Mouse (Mus musculus) CH12.LX (cell line): ENCODE measurements at regions not wholly inside any gene's neighbourhood (a gene's known extent, or its start where the extent isn't known, plus 50 kb on each side); places are given as distances from the start of the nearest gene placed in this dataset.

ENCODE experiments used
- DNase-seq: peaks from one replicate; pipeline ENCODE4 v3.0.0-alpha.2; 2013; ENCODE audit errors: extremely low read depth
- H3K27ac ChIP-seq: 2 replicates; pipeline ENCODE4 v1.5.1; 2012; ENCODE audit warnings: low read depth, mild to moderate bottlenecking, control low read depth, moderate library complexity; ENCODE audit not compliant: insufficient read depth
- H3K27me3 ChIP-seq: replicated peaks from 2 replicates; pipeline ENCODE3; 2012; ENCODE audit warnings: inconsistent platforms
- H3K36me3 ChIP-seq, 2 experiments: replicated peaks in 1 of 2; 2 replicates each; pipeline versions ENCODE3 to v1.6.1; 2012; ENCODE audit warnings: inconsistent platforms in 1 of 2, low read length in 1 of 2, mild to moderate bottlenecking in 1 of 2, mixed read lengths in 1 of 2, moderate library complexity in 1 of 2; ENCODE audit not compliant: control insufficient read depth in 1 of 2, insufficient read depth in 1 of 2
- H3K4me1 ChIP-seq, 2 experiments: 2 replicates each; pipeline ENCODE4 v1.6.1; 2012; ENCODE audit warnings: inconsistent platforms in 1 of 2, moderate library complexity in 1 of 2; ENCODE audit not compliant: insufficient read depth in 2 of 2, control insufficient read depth in 1 of 2
- H3K4me2 ChIP-seq: 2 replicates; pipeline ENCODE4 v1.6.1; 2012; ENCODE audit warnings: low read depth, mild to moderate bottlenecking, control low read depth; ENCODE audit not compliant: poor library complexity, insufficient read depth, severe bottlenecking
- H3K4me3 ChIP-seq, 3 experiments: fragments of 150-350 bp in 1 of 3; sonication (generic) in 1 of 3; replicated peaks in 1 of 3; 2 replicates each; pipeline versions ENCODE3 to v1.5.1; 2011 to 2012; ENCODE audit warnings: low read depth in 2 of 3, low read length in 2 of 3, mild to moderate bottlenecking in 2 of 3, moderate library complexity in 2 of 3, control low read depth in 1 of 3, improper control_type of control experiment in 1 of 3, inconsistent platforms in 1 of 3, mixed read lengths in 1 of 3; ENCODE audit not compliant: poor library complexity in 1 of 3
- H3K79me2 ChIP-seq: replicated peaks from 2 replicates; pipeline ENCODE4 v1.6.1; 2012; ENCODE audit warnings: mild to moderate bottlenecking, moderate library complexity; ENCODE audit not compliant: control insufficient read depth, poor library complexity, insufficient read depth, severe bottlenecking; ENCODE audit errors: extremely low read depth
- H3K9ac ChIP-seq: 2 replicates; pipeline ENCODE4 v1.6.1; 2012; ENCODE audit warnings: low read depth, mild to moderate bottlenecking, control low read depth, moderate library complexity; ENCODE audit not compliant: insufficient read depth
- H3K9me3 ChIP-seq: replicated peaks from 2 replicates; pipeline ENCODE3; 2012; ENCODE audit warnings: low read length, inconsistent platforms, mixed read lengths
- CHD2 ChIP-seq: IDR thresholded peaks from 2 replicates; pipeline ENCODE4 v1.6.1; 2011; ENCODE audit warnings: low read length, improper control_type of control experiment
- ETS1 ChIP-seq: conservative IDR thresholded peaks from 2 replicates; pipeline ENCODE4 v1.6.1; 2012; ENCODE audit warnings: low read depth, mild to moderate bottlenecking, inconsistent platforms, low read length, improper control_type of control experiment, moderate library complexity
- GABPA ChIP-seq: IDR thresholded peaks from 2 replicates; pipeline ENCODE4 v1.6.1; 2012; ENCODE audit warnings: low read depth, low read length, improper control_type of control experiment, inconsistent platforms; ENCODE audit not compliant: insufficient replicate concordance
- JUN ChIP-seq: IDR thresholded peaks from 2 replicates; pipeline ENCODE4 v1.6.1; 2011; ENCODE audit warnings: low read depth, mild to moderate bottlenecking, low read length, improper control_type of control experiment, moderate library complexity; ENCODE audit not compliant: insufficient read depth
- JUND ChIP-seq: conservative IDR thresholded peaks from 2 replicates; pipeline ENCODE4 v1.6.1; 2011; ENCODE audit warnings: low read depth, low read length, improper control_type of control experiment
- KAT2A ChIP-seq: IDR thresholded peaks from 2 replicates; pipeline ENCODE4 v1.6.1; 2012; ENCODE audit warnings: low read length, improper control_type of control experiment, inconsistent platforms; ENCODE audit not compliant: insufficient replicate concordance
- MAZ ChIP-seq: IDR thresholded peaks from 2 replicates; pipeline ENCODE4 v1.6.1; 2012; ENCODE audit warnings: low read depth, mild to moderate bottlenecking, inconsistent platforms, low read length, improper control_type of control experiment, moderate library complexity
- NELFE ChIP-seq: IDR thresholded peaks from 2 replicates; pipeline ENCODE4 v1.6.1; 2011; ENCODE audit warnings: low read depth, low read length, improper control_type of control experiment
- POLR2A ChIP-seq: IDR thresholded peaks from 2 replicates; pipeline ENCODE4 v1.6.1; 2011; ENCODE audit warnings: low read depth, mild to moderate bottlenecking, improper control_type of control experiment, low read length
- RAD21 ChIP-seq: IDR thresholded peaks from 2 replicates; pipeline ENCODE4 v1.6.1; 2011; ENCODE audit warnings: low read depth, mild to moderate bottlenecking, low read length, improper control_type of control experiment, moderate library complexity
- RCOR1 ChIP-seq: conservative IDR thresholded peaks from 2 replicates; pipeline ENCODE4 v1.6.1; 2012; ENCODE audit warnings: low read depth, mild to moderate bottlenecking, inconsistent platforms, low read length, improper control_type of control experiment
- TBP ChIP-seq: conservative IDR thresholded peaks from 2 replicates; pipeline ENCODE4 v1.6.1; 2011; ENCODE audit warnings: low read depth, low read length, improper control_type of control experiment
- UBTF ChIP-seq: IDR thresholded peaks from 2 replicates; pipeline ENCODE4 v1.6.1; 2012; ENCODE audit warnings: low read depth, mild to moderate bottlenecking, inconsistent platforms, low read length, improper control_type of control experiment, moderate library complexity
- USF1 ChIP-seq: IDR thresholded peaks from 2 replicates; pipeline ENCODE4 v1.6.1; 2014; ENCODE audit warnings: low read depth, mild to moderate bottlenecking, inconsistent platforms, low read length, improper control_type of control experiment
- USF2 ChIP-seq: conservative IDR thresholded peaks from 2 replicates; pipeline ENCODE4 v1.6.1; 2011; ENCODE audit warnings: low read depth, low read length, improper control_type of control experiment
- ZKSCAN1 ChIP-seq: IDR thresholded peaks from 2 replicates; pipeline ENCODE4 v1.6.1; 2012; ENCODE audit warnings: low read depth, inconsistent platforms, low read length, improper control_type of control experiment, borderline replicate concordance
- dilution Hi-C: fragments of 300-500 bp; cut with MboI; formaldehyde crosslinking; loops from 2 replicates; pipeline ENCODE4 v1.14.3; 2020; ENCODE audit warnings: low sequenced_read_pairs; ENCODE audit not compliant: extremely low pct_unique_long_range_greater_than_20kb, extremely low pct_ligation_motif_present
- in situ Hi-C: fragments of 300-500 bp; cut with MboI; formaldehyde crosslinking; loops from 3 replicates; pipeline ENCODE4 v1.14.3; 2019; ENCODE audit warnings: low sequenced_read_pairs, low pct_ligation_motif_present, low pct_unique_long_range_greater_than_20kb, mixed read lengths

DNA sequence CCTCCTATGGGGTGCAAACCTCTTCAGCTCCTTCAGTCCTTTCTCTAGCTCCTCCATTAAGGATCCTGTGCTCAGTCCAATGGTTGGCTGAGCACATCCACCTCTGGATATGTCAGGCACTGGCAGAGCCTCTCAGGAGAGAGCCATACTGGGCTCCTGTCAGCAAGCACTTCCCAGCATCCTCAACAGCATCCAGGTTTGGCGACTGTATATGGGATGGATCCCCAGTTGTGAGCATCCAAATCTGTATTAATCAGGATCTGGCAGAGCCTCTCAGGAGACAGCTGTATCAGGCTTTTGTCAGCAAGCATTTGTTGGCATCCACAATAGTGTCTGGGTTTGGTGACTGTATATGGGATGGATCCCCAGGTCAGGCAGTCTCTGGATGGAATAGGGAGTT is 225.3 kb upstream of the Lyplal1 start:
- Histone ChIP-seq H3K36me3 (no peaks in the 10 kb centered on the region), H3K9me3 (peaks cover 47% of the 10 kb centered on the region), H3K4me3 (no peak overlapping the region), H3K27me3 (no peaks in the 10 kb centered on the region), H3K4me1 (no peaks in the 10 kb centered on the region)
- dilution Hi-C loops: no loop called here
- in situ Hi-C loops: no loop called here
- no peak for TF ChIP-seq ETS1
- no peak for TF ChIP-seq GABPA
- TF ChIP-seq RCOR1: no peak
- no peak for TF ChIP-seq USF1
- no peak for TF ChIP-seq POLR2A
- TF ChIP-seq JUND: no peak
- TF ChIP-seq KAT2A: no peak
- no peak for TF ChIP-seq USF2
- no peak for TF ChIP-seq UBTF
- no peak for TF ChIP-seq NELFE
- no peak for TF ChIP-seq ZKSCAN1
- no peak for TF ChIP-seq RAD21
- no peak for TF ChIP-seq MAZ
- no peak for TF ChIP-seq TBP
- no peak for TF ChIP-seq JUN
- TF ChIP-seq, all 38 proteins: peak for 0
- no peak for DNase-seq
- Histone ChIP-seq H3K27ac (no peak overlapping the region), H3K9ac (no peak overlapping the region), H3K79me2 (no peaks in the 10 kb centered on the region), H3K4me2 (no peak overlapping the region)

DNA sequence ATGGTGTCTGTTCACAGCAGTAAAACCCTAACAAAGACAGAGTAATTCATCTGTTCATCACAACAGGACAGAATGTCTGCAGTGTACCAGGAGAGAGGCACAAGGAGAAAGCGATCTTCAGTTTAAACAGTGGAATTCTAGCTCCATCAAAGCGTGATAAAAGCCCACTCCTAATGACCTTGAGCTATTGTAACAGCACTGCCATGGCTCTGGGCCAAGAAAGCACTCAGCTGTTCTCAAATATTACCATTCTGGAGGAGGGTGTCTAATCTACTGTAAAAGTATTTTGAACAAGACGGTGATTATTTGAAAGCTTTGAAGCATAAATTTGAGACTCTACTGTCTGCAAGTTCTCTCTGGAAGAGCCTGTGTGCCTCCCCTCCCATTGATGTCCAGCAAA is 224.8 kb upstream of the Lyplal1 start:
- H3K9me3 ChIP-seq: peaks cover 43% of the 10 kb centered on the region
- dilution Hi-C loops: no loop called here
- TF ChIP-seq CHD2 (no peak), USF1 (no peak), ETS1 (no peak)
- TF ChIP-seq, all 38 proteins: peak for 0
- Histone ChIP-seq H3K9ac (no peak overlapping the region), H3K4me3 (no peak overlapping the region), H3K36me3 (no peaks in the 10 kb centered on the region), H3K27me3 (no peaks in the 10 kb centered on the region), H3K4me1 (no peaks in the 10 kb centered on the region), H3K79me2 (no peaks in the 10 kb centered on the region), H3K4me2 (no peak overlapping the region), H3K27ac (no peak overlapping the region)
- no peak for DNase-seq
- in situ Hi-C loops: no loop called here
